Mouse (Mus musculus): ENCODE measurements around the gene Grid2. TPM values are rescaled to one million over a fixed set of nuclear protein-coding genes. Genes with fewer than 3 reads are reported as not detected.

Gene Grid2
- polyA plus RNA-seq, 1 experiment from 2014 or later, result 2.2 TPM

- no peak overlapping the region for H3K4me3 ChIP-seq (ENCODE audit: low read depth, low read length)
- H3K4me1 ChIP-seq (ENCODE audit: control insufficient read depth, insufficient read depth, low read length), result no peaks in the 10 kb centered on the region
- H3K9ac ChIP-seq (replicated peaks; ENCODE audit: low read depth, low read length), result no peak overlapping the region
- no peaks in the 10 kb centered on the region for H3K36me3 ChIP-seq (ENCODE audit: control insufficient read depth, insufficient read depth, low read length)
- 66% methylated on average over 7 of the region's 7 CpGs for WGBS
- no peaks in the 10 kb centered on the region for H3K27me3 ChIP-seq (ENCODE audit: control insufficient read depth, insufficient read depth, low read length)
- no peaks in the 10 kb centered on the region for H3K9me3 ChIP-seq (ENCODE audit: control insufficient read depth, low read depth, low read length)
- ATAC-seq (ENCODE audit: insufficient number of reproducible peaks, insufficient read depth, low FRiP score, low read depth), result no peak
- no peak overlapping the region for H3K4me2 ChIP-seq (replicated peaks; ENCODE audit: low read depth, low read length)
- no peak overlapping the region for H3K27ac ChIP-seq (ENCODE audit: low read length)
Observed at GRCm38 (mm10) chr6:64148613-64149012, 892.9 kb downstream of the Grid2 start.

GRCm38 (mm10) chr6:64174995-64175612 is 919.4 kb downstream of the Grid2 start:
- no peaks in the 10 kb centered on the region for H3K4me1 ChIP-seq (ENCODE audit: control insufficient read depth, insufficient read depth, low read length)
- WGBS, result 98% methylated on average over 1 of the region's 1 CpGs
- ATAC-seq (ENCODE audit: insufficient number of reproducible peaks, insufficient read depth, low FRiP score, low read depth), result no peak

GRCm38 (mm10) chr6:64193646-64194045 is 938.0 kb downstream of the Grid2 start:
- no peaks in the 10 kb centered on the region for H3K36me3 ChIP-seq (ENCODE audit: control insufficient read depth, insufficient read depth, low read length)
- ATAC-seq (ENCODE audit: insufficient number of reproducible peaks, insufficient read depth, low FRiP score, low read depth), result no peak
- no peak overlapping the region for H3K27ac ChIP-seq (ENCODE audit: low read length)
- no peaks in the 10 kb centered on the region for H3K27me3 ChIP-seq (ENCODE audit: control insufficient read depth, insufficient read depth, low read length)
- H3K4me3 ChIP-seq (ENCODE audit: low read depth, low read length), result no peak overlapping the region
- H3K9me3 ChIP-seq (ENCODE audit: control insufficient read depth, low read depth, low read length), result no peaks in the 10 kb centered on the region
- WGBS, result 33% methylated on average over 1 of the region's 1 CpGs
- H3K9ac ChIP-seq (replicated peaks; ENCODE audit: low read depth, low read length), result no peak overlapping the region
- H3K4me1 ChIP-seq (ENCODE audit: control insufficient read depth, insufficient read depth, low read length), result no peaks in the 10 kb centered on the region
- H3K4me2 ChIP-seq (replicated peaks; ENCODE audit: low read depth, low read length), result no peak overlapping the region

More at GRCm38 (mm10) chr6:64174995-64175612, 919.4 kb downstream of the Grid2 start:
- no peaks in the 10 kb centered on the region for H3K27me3 ChIP-seq (ENCODE audit: control insufficient read depth, insufficient read depth, low read length)
- no peak overlapping the region for H3K27ac ChIP-seq (ENCODE audit: low read length)
- no peak overlapping the region for H3K9ac ChIP-seq (replicated peaks; ENCODE audit: low read depth, low read length)
- H3K4me3 ChIP-seq (ENCODE audit: low read depth, low read length), result no peak overlapping the region
- no peaks in the 10 kb centered on the region for H3K9me3 ChIP-seq (ENCODE audit: control insufficient read depth, low read depth, low read length)
- H3K36me3 ChIP-seq (ENCODE audit: control insufficient read depth, insufficient read depth, low read length), result no peaks in the 10 kb centered on the region
- no peak overlapping the region for H3K4me2 ChIP-seq (replicated peaks; ENCODE audit: low read depth, low read length)

- Histone ChIP-seq H3K9ac (replicated peaks; ENCODE audit: low read depth, low read length) (no peak overlapping the region), H3K9me3 (ENCODE audit: control insufficient read depth, low read depth, low read length) (no peaks in the 10 kb centered on the region), H3K4me3 (ENCODE audit: low read depth, low read length) (no peak overlapping the region), H3K4me2 (replicated peaks; ENCODE audit: low read depth, low read length) (no peak overlapping the region), H3K27ac (ENCODE audit: low read length) (no peak overlapping the region), H3K36me3 (ENCODE audit: control insufficient read depth, insufficient read depth, low read length) (no peaks in the 10 kb centered on the region), H3K27me3 (ENCODE audit: control insufficient read depth, insufficient read depth, low read length) (no peaks in the 10 kb centered on the region), H3K4me1 (ENCODE audit: control insufficient read depth, insufficient read depth, low read length) (no peaks in the 10 kb centered on the region)
- 37% methylated on average over 8 of the region's 8 CpGs for WGBS
- ATAC-seq (ENCODE audit: insufficient number of reproducible peaks, insufficient read depth, low FRiP score, low read depth), result no peak
Observed at GRCm38 (mm10) chr6:64202396-64203122, 946.9 kb downstream of the Grid2 start.

GRCm38 (mm10) chr6:64236351-64236750 is 980.7 kb downstream of the Grid2 start:
- ATAC-seq (ENCODE audit: insufficient number of reproducible peaks, insufficient read depth, low FRiP score, low read depth), result no peak
- H3K9me3 ChIP-seq (ENCODE audit: control insufficient read depth, low read depth, low read length), result no peaks in the 10 kb centered on the region
- H3K36me3 ChIP-seq (ENCODE audit: control insufficient read depth, insufficient read depth, low read length), result no peaks in the 10 kb centered on the region

GRCm38 (mm10) chr6:64240526-64240925 is 984.9 kb downstream of the Grid2 start:
- 34% methylated on average over 1 of the region's 1 CpGs for WGBS
- Histone ChIP-seq H3K36me3 (ENCODE audit: control insufficient read depth, insufficient read depth, low read length) (no peaks in the 10 kb centered on the region), H3K4me1 (ENCODE audit: control insufficient read depth, insufficient read depth, low read length) (no peaks in the 10 kb centered on the region), H3K4me2 (replicated peaks; ENCODE audit: low read depth, low read length) (no peak overlapping the region), H3K27ac (ENCODE audit: low read length) (no peak overlapping the region), H3K27me3 (ENCODE audit: control insufficient read depth, insufficient read depth, low read length) (no peaks in the 10 kb centered on the region), H3K9me3 (ENCODE audit: control insufficient read depth, low read depth, low read length) (no peaks in the 10 kb centered on the region), H3K9ac (replicated peaks; ENCODE audit: low read depth, low read length) (no peak overlapping the region), H3K4me3 (ENCODE audit: low read depth, low read length) (no peak overlapping the region)
- no peak for ATAC-seq (ENCODE audit: insufficient number of reproducible peaks, insufficient read depth, low FRiP score, low read depth)

More at GRCm38 (mm10) chr6:64236351-64236750, 980.7 kb downstream of the Grid2 start:
- H3K27me3 ChIP-seq (ENCODE audit: control insufficient read depth, insufficient read depth, low read length), result no peaks in the 10 kb centered on the region
- no peak overlapping the region for H3K4me3 ChIP-seq (ENCODE audit: low read depth, low read length)
- H3K27ac ChIP-seq (ENCODE audit: low read length), result no peak overlapping the region
- H3K4me1 ChIP-seq (ENCODE audit: control insufficient read depth, insufficient read depth, low read length), result no peaks in the 10 kb centered on the region
- WGBS, result 75% methylated on average over 3 of the region's 3 CpGs
- H3K4me2 ChIP-seq (replicated peaks; ENCODE audit: low read depth, low read length), result no peak overlapping the region
- H3K9ac ChIP-seq (replicated peaks; ENCODE audit: low read depth, low read length), result no peak overlapping the region

GRCm38 (mm10) chr6:64245951-64246350 is 990.3 kb downstream of the Grid2 start:
- no peaks in the 10 kb centered on the region for H3K9me3 ChIP-seq (ENCODE audit: control insufficient read depth, low read depth, low read length)
- H3K27ac ChIP-seq (ENCODE audit: low read length), result no peak overlapping the region
- H3K4me3 ChIP-seq (ENCODE audit: low read depth, low read length), result no peak overlapping the region
- H3K36me3 ChIP-seq (ENCODE audit: control insufficient read depth, insufficient read depth, low read length), result no peaks in the 10 kb centered on the region
- WGBS, result 71% methylated on average over 1 of the region's 1 CpGs
- no peaks in the 10 kb centered on the region for H3K4me1 ChIP-seq (ENCODE audit: control insufficient read depth, insufficient read depth, low read length)
- H3K27me3 ChIP-seq (ENCODE audit: control insufficient read depth, insufficient read depth, low read length), result no peaks in the 10 kb centered on the region
- H3K9ac ChIP-seq (replicated peaks; ENCODE audit: low read depth, low read length), result no peak overlapping the region
- H3K4me2 ChIP-seq (replicated peaks; ENCODE audit: low read depth, low read length), result no peak overlapping the region
- ATAC-seq (ENCODE audit: insufficient number of reproducible peaks, insufficient read depth, low FRiP score, low read depth), result no peak

- Histone ChIP-seq H3K9ac (replicated peaks; ENCODE audit: low read depth, low read length) (no peak overlapping the region), H3K36me3 (ENCODE audit: control insufficient read depth, insufficient read depth, low read length) (no peaks in the 10 kb centered on the region), H3K4me2 (replicated peaks; ENCODE audit: low read depth, low read length) (no peak overlapping the region), H3K9me3 (ENCODE audit: control insufficient read depth, low read depth, low read length) (no peaks in the 10 kb centered on the region), H3K27me3 (ENCODE audit: control insufficient read depth, insufficient read depth, low read length) (no peaks in the 10 kb centered on the region), H3K4me3 (ENCODE audit: low read depth, low read length) (no peak overlapping the region), H3K27ac (ENCODE audit: low read length) (no peak overlapping the region), H3K4me1 (ENCODE audit: control insufficient read depth, insufficient read depth, low read length) (no peaks in the 10 kb centered on the region)
- ATAC-seq (ENCODE audit: insufficient number of reproducible peaks, insufficient read depth, low FRiP score, low read depth), result no peak
- 87% methylated on average over 1 of the region's 1 CpGs for WGBS
Observed at GRCm38 (mm10) chr6:64251041-64251440, 995.4 kb downstream of the Grid2 start.
